Mouse (Mus musculus): ENCODE data around the gene Cebpz. TPM values are rescaled to one million over a fixed set of nuclear protein-coding genes. Genes with fewer than 3 reads are reported as not detected.

The Cebpz gene
- polyA plus RNA-seq, 1 experiment: 6.3 TPM

GRCm38 (mm10) chr17:78888554-78888953 is 48.3 kb downstream of the Cebpz start:
- no peak for DNase-seq (ENCODE audit: low read depth in 1 of 2, low spot score in 2 of 2)
- Histone ChIP-seq H3K27me3 (ENCODE audit: control insufficient read depth, insufficient read depth, low read length) (no peaks in the 10 kb centered on the region), H3K36me3 (ENCODE audit: control insufficient read depth, insufficient read depth, low read length) (no peaks in the 10 kb centered on the region), H3K27ac (ENCODE audit: insufficient read depth, low read length) (no peak overlapping the region), H3K4me3 (ENCODE audit: extremely low read depth, insufficient read depth, insufficient read length) (no peak overlapping the region), H3K4me1 (ENCODE audit: control insufficient read depth, insufficient read depth, insufficient read length) (no peaks in the 10 kb centered on the region)
- no peak for TF ChIP-seq POLR2A (IDR thresholded peaks at IDR 0.05; ENCODE audit: low read depth, low read length)
- TF ChIP-seq CTCF (IDR thresholded peaks at IDR 0.05; ENCODE audit: extremely low read depth, insufficient read depth, insufficient read length, insufficient replicate concordance): no peak
- WGBS: 88% methylated on average over 4 of the region's 4 CpGs

GRCm38 (mm10) chr17:78885286-78886065 is 51.4 kb downstream of the Cebpz start:
- H3K27me3 ChIP-seq (ENCODE audit: control insufficient read depth, insufficient read depth, low read length): no peaks in the 10 kb centered on the region
- 90% methylated on average over 5 of the region's 5 CpGs for WGBS
- no peaks in the 10 kb centered on the region for H3K36me3 ChIP-seq (ENCODE audit: control insufficient read depth, insufficient read depth, low read length)
- no peak for DNase-seq (ENCODE audit: low read depth in 1 of 2, low spot score in 2 of 2)
- H3K4me1 ChIP-seq (ENCODE audit: control insufficient read depth, insufficient read depth, insufficient read length): peaks cover 2% of the 10 kb centered on the region; the same call in 1 of the 2 replicates
- no peak overlapping the region for H3K4me3 ChIP-seq (ENCODE audit: extremely low read depth, insufficient read depth, insufficient read length)
- H3K27ac ChIP-seq (ENCODE audit: insufficient read depth, low read length): no peak overlapping the region
- TF ChIP-seq CTCF (IDR thresholded peaks at IDR 0.05; ENCODE audit: extremely low read depth, insufficient read depth, insufficient read length, insufficient replicate concordance) (no peak), POLR2A (IDR thresholded peaks at IDR 0.05; ENCODE audit: low read depth, low read length) (no peak)

GRCm38 (mm10) chr17:78883291-78883690 is 53.6 kb downstream of the Cebpz start:
- DNase-seq (ENCODE audit: low read depth in 1 of 2, low spot score in 2 of 2): no peak
- H3K4me3 ChIP-seq (ENCODE audit: extremely low read depth, insufficient read depth, insufficient read length): no peak overlapping the region
- peaks cover under 1% of the 10 kb centered on the region; the same call in 1 of the 2 replicates for H3K36me3 ChIP-seq (ENCODE audit: control insufficient read depth, insufficient read depth, low read length)
- TF ChIP-seq CTCF (IDR thresholded peaks at IDR 0.05; ENCODE audit: extremely low read depth, insufficient read depth, insufficient read length, insufficient replicate concordance) (no peak), POLR2A (IDR thresholded peaks at IDR 0.05; ENCODE audit: low read depth, low read length) (no peak)
- peaks cover 2% of the 10 kb centered on the region; the same call in 1 of the 2 replicates for H3K4me1 ChIP-seq (ENCODE audit: control insufficient read depth, insufficient read depth, insufficient read length)
- H3K27me3 ChIP-seq (ENCODE audit: control insufficient read depth, insufficient read depth, low read length): no peaks in the 10 kb centered on the region
- no peak overlapping the region for H3K27ac ChIP-seq (ENCODE audit: insufficient read depth, low read length)
- 93% methylated on average over 4 of the region's 4 CpGs for WGBS

GRCm38 (mm10) chr17:78882401-78883112 is 54.3 kb downstream of the Cebpz start, which contains the start of gene Eif2ak2:
Gene Eif2ak2, minus strand, starts transcription at chr17:78882573.
- WGBS: 2% methylated on average over 28 of the region's 28 CpGs
- peak within 1 kb of the TSS; percentile 79 for H3K4me3 ChIP-seq (ENCODE audit: extremely low read depth, insufficient read depth, insufficient read length)
- H3K27ac ChIP-seq (ENCODE audit: insufficient read depth, low read length): peak within 1 kb of the TSS; percentile 48
- H3K36me3 ChIP-seq (ENCODE audit: control insufficient read depth, insufficient read depth, low read length): peaks cover 7% of the 10 kb centered on the region
- DNase-seq (ENCODE audit: low read depth in 1 of 2, low spot score in 2 of 2): peak in 1 of 2 experiments; percentile 72
- TF ChIP-seq CTCF (IDR thresholded peaks at IDR 0.05; ENCODE audit: extremely low read depth, insufficient read depth, insufficient read length, insufficient replicate concordance) (no peak), POLR2A (IDR thresholded peaks at IDR 0.05; ENCODE audit: low read depth, low read length) (no peak)
- H3K4me1 ChIP-seq (ENCODE audit: control insufficient read depth, insufficient read depth, insufficient read length): peaks cover 2% of the 10 kb centered on the region; the same call in 1 of the 2 replicates
- no peaks in the 10 kb centered on the region for H3K27me3 ChIP-seq (ENCODE audit: control insufficient read depth, insufficient read depth, low read length)

GRCm38 (mm10) chr17:78881878-78882304 is 55.0 kb downstream of the Cebpz start:
- Histone ChIP-seq H3K36me3 (ENCODE audit: control insufficient read depth, insufficient read depth, low read length) (peaks cover 7% of the 10 kb centered on the region), H3K27ac (ENCODE audit: insufficient read depth, low read length) (peak overlapping the region; percentile 48), H3K27me3 (ENCODE audit: control insufficient read depth, insufficient read depth, low read length) (no peaks in the 10 kb centered on the region), H3K4me3 (ENCODE audit: extremely low read depth, insufficient read depth, insufficient read length) (peak overlapping the region; percentile 79), H3K4me1 (ENCODE audit: control insufficient read depth, insufficient read depth, insufficient read length) (peaks cover 2% of the 10 kb centered on the region; the same call in 1 of the 2 replicates)
- WGBS: 3% methylated on average over 6 of the region's 7 CpGs
- DNase-seq (ENCODE audit: low read depth in 1 of 2, low spot score in 2 of 2): peak in 1 of 2 experiments; percentile 9
- TF ChIP-seq POLR2A (IDR thresholded peaks at IDR 0.05; ENCODE audit: low read depth, low read length) (no peak), CTCF (IDR thresholded peaks at IDR 0.05; ENCODE audit: extremely low read depth, insufficient read depth, insufficient read length, insufficient replicate concordance) (no peak)

- no peaks in the 10 kb centered on the region for H3K4me1 ChIP-seq (ENCODE audit: control insufficient read depth, insufficient read depth, insufficient read length)
- 89% methylated on average over 6 of the region's 6 CpGs for WGBS
- no peak overlapping the region for H3K27ac ChIP-seq (ENCODE audit: insufficient read depth, low read length)
- no peaks in the 10 kb centered on the region for H3K27me3 ChIP-seq (ENCODE audit: control insufficient read depth, insufficient read depth, low read length)
- DNase-seq (ENCODE audit: low read depth in 1 of 2, low spot score in 2 of 2): no peak
- no peak overlapping the region for H3K4me3 ChIP-seq (ENCODE audit: extremely low read depth, insufficient read depth, insufficient read length)
- no peak for TF ChIP-seq CTCF (IDR thresholded peaks at IDR 0.05; ENCODE audit: extremely low read depth, insufficient read depth, insufficient read length, insufficient replicate concordance)
- TF ChIP-seq POLR2A (IDR thresholded peaks at IDR 0.05; ENCODE audit: low read depth, low read length): no peak
- peaks cover 25% of the 10 kb centered on the region for H3K36me3 ChIP-seq (ENCODE audit: control insufficient read depth, insufficient read depth, low read length)
Observed at GRCm38 (mm10) chr17:78873886-78874285, 63.0 kb downstream of the Cebpz start.

Other genes starting within 250 kb of the Cebpz start
- 6.0 and 6.4 TPM in 2 replicates for gene Strn, start 199.9 kb downstream of the Cebpz start, polyA plus RNA-seq (2012; rRNA removed)
- 11.2 and 11.6 TPM in 2 replicates for gene Heatr5b, start 101.7 kb downstream of the Cebpz start, polyA plus RNA-seq (2012; rRNA removed)
- 6.2 and 8.9 TPM in 2 replicates for gene Gpatch11, start 101.5 kb downstream of the Cebpz start, polyA plus RNA-seq (2012; rRNA removed)
- 1.6 and 3.0 TPM in 2 replicates for gene Eif2ak2, start 54.5 kb downstream of the Cebpz start, polyA plus RNA-seq (2012; rRNA removed)
- not detected in 2 replicates for gene Sult6b1, start 30.1 kb downstream of the Cebpz start, polyA plus RNA-seq (2012; rRNA removed)
- gene Cebpzos, start 20.6 kb downstream of the Cebpz start, polyA plus RNA-seq (2012; rRNA removed): 2.4 and 3.0 TPM in 2 replicates
- gene Ndufaf7, start 70 bp upstream of the Cebpz start, polyA plus RNA-seq (2012; rRNA removed): 2.5 TPM in 2 replicates
- gene Prkd3, start 83.8 kb upstream of the Cebpz start, polyA plus RNA-seq (2012; rRNA removed): 5.3 and 5.9 TPM in 2 replicates
- gene Qpct, start 114.8 kb upstream of the Cebpz start, polyA plus RNA-seq (2012; rRNA removed): 0.72 and 0.95 TPM in 2 replicates